Mouse (Mus musculus): ENCODE measurements around the gene Aen. TPM values are rescaled to one million over a fixed set of nuclear protein-coding genes. Genes with fewer than 3 reads are reported as not detected.

The Aen gene
- polyA plus RNA-seq, 1 experiment from 2014 or later = 38.7 TPM

GRCm38 (mm10) chr7:78958499-78959073 lies 62.9 kb downstream of the Aen start:
- no peak overlapping the region for H3K4me3 ChIP-seq

More at GRCm38 (mm10) chr7:78958499-78959073, 62.9 kb downstream of the Aen start:
- WGBS = 55% methylated on average over 6 of the region's 6 CpGs
- no peak overlapping the region for H3K27ac ChIP-seq
- no peak; the same call in 1 of the 2 replicates for ATAC-seq (ENCODE audit: insufficient number of reproducible peaks, low FRiP score, low TSS enrichment, low read depth)
- peaks cover 21% of the 10 kb centered on the region for H3K4me1 ChIP-seq
- no peak overlapping the region for H3K4me2 ChIP-seq
- no peaks in the 10 kb centered on the region for H3K36me3 ChIP-seq
- no peaks in the 10 kb centered on the region for H3K27me3 ChIP-seq
- no peaks in the 10 kb centered on the region for H3K9me3 ChIP-seq
- H3K9ac ChIP-seq = no peak overlapping the region

Small RNA genes within 50 kb of the gene (microRNA-seq; reads per million reads assigned to microRNA genes)
- 1.2 reads per million for gene Mir7-2

Other genes starting within 250 kb of the Aen start
- gene Ntrk3, start 157.8 kb upstream of the Aen start, polyA plus RNA-seq (2015; fragmentation: Nextera tagmentation; extraction: Ambion mirVana) = 3.1 and 3.4 TPM in 2 replicates
- 64.9 and 68.3 TPM in 2 replicates for gene Mrps11, start 112.7 kb upstream of the Aen start, polyA plus RNA-seq (2015; fragmentation: Nextera tagmentation; extraction: Ambion mirVana)
- 54.6 and 55.1 TPM in 2 replicates for gene Mrpl46, start 112.3 kb upstream of the Aen start, polyA plus RNA-seq (2015; fragmentation: Nextera tagmentation; extraction: Ambion mirVana)
- 16.0 and 17.2 TPM in 2 replicates for gene Det1, start 48.6 kb upstream of the Aen start, polyA plus RNA-seq (2015; fragmentation: Nextera tagmentation; extraction: Ambion mirVana)
- gene Isg20, start 17.6 kb downstream of the Aen start, polyA plus RNA-seq (2015; fragmentation: Nextera tagmentation; extraction: Ambion mirVana) = 3.9 and 4.1 TPM in 2 replicates
- gene Acan, start 157.6 kb downstream of the Aen start, polyA plus RNA-seq (2015; fragmentation: Nextera tagmentation; extraction: Ambion mirVana) = 46.9 and 52.7 TPM in 2 replicates
- 1.2 and 1.8 TPM in 2 replicates for gene Hapln3, start 235.2 kb downstream of the Aen start, polyA plus RNA-seq (2015; fragmentation: Nextera tagmentation; extraction: Ambion mirVana)

Data from limb, embryonic 15.5 days (tissue).